Mouse (Mus musculus): ENCODE results near the gene Olfr1441.

Olfr1441 gene

GRCm38 (mm10) chr19:12464127-12464526, 46.9 kb downstream of the Olfr1441 start:
- no peak for DNase-seq

GRCm38 (mm10) chr19:12464674-12465073, 47.4 kb downstream of the Olfr1441 start:
- DNase-seq = no peak

- no peak for DNase-seq
Observed at GRCm38 (mm10) chr19:12465530-12466144, 48.4 kb downstream of the Olfr1441 start.

GRCm38 (mm10) chr19:12466204-12466603, 49.0 kb downstream of the Olfr1441 start:
- peak; percentile 41 for DNase-seq

GRCm38 (mm10) chr19:12467436-12467835, 50.2 kb downstream of the Olfr1441 start:
- DNase-seq = peak; percentile 41

GRCm38 (mm10) chr19:12471866-12472265, 54.6 kb downstream of the Olfr1441 start:
- DNase-seq = no peak

- no peak for DNase-seq
Observed at GRCm38 (mm10) chr19:12472381-12472976, 55.2 kb downstream of the Olfr1441 start.

Data from right cerebral cortex, postnatal 4 days (tissue).